Mouse (Mus musculus) kidney, adult 2 months (tissue): ENCODE measurements around the gene Slc22a8.

Experiments
- CTCF ChIP-seq: fragments of 200-500 bp; conservative IDR thresholded peaks from 2 replicates; pipeline ENCODE4 v1.5.1; 2011; ENCODE audit warnings: low read depth, mild to moderate bottlenecking, control low read depth, low read length, moderate library complexity, mixed read lengths; ENCODE audit not compliant: insufficient read depth, insufficient read length
- POLR2A ChIP-seq: fragments of 200-500 bp; IDR thresholded peaks from one replicate; pipeline ENCODE4 v1.6.1; 2011; ENCODE audit warnings: low read depth, low read length, control low read depth

- TF ChIP-seq CTCF (no peak), POLR2A (no peak)
These were observed 2.8 kb downstream of the Slc22a8 start for GRCm38 (mm10) chr19:8593833-8594232.
